8 mouse cellular contexts compared by ENCODE assay signal in genomic region chr11:6624619-6625382, GRCm38 (mm10). TPM values are rescaled to one million over a fixed set of nuclear protein-coding genes. Genes with fewer than 3 reads are reported as not detected.
DNase-seq lines count a peak whose midpoint lies in the region; ATAC-seq and TF ChIP-seq lines count a peak whose summit lies in the region.

No protein-coding gene starts in this region.

- H3K9ac ChIP-seq in lung, embryonic 15.5 days = peak overlapping the region; percentile 52

- no peak for DNase-seq in lung, postnatal 4 days
- peak; percentile 25 for DNase-seq in fat pad, adult 2 months (ENCODE audit: extremely low read depth, low read depth, low spot score)
- no peak for DNase-seq in limb, embryonic 10.5 days (ENCODE audit: low spot score)
- DNase-seq in layer of hippocampus, adult 18-20 months (ENCODE audit: low spot score in 2 of 2) = no peak
- no peak for DNase-seq in ovary, adult 18-20 months (ENCODE audit: low spot score)
- no peak for DNase-seq in kidney, postnatal 10 days

- no peak overlapping the region for H3K27ac ChIP-seq in lung, embryonic 15.5 days
- H3K27ac ChIP-seq in limb, embryonic 10.5 days = peak overlapping the region; percentile 94; the same call in 1 of the 2 replicates
- H3K27ac ChIP-seq in olfactory bulb, adult 2 months (ENCODE audit: insufficient read depth, low read depth, low read length) = no peak overlapping the region

- 60% methylated on average over 14 of the region's 14 CpGs for WGBS in lung, embryonic 15.5 days
- WGBS in limb, embryonic 10.5 days = 72% methylated on average over 14 of the region's 14 CpGs
- 67% methylated on average over 14 of the region's 14 CpGs for WGBS in olfactory bulb, adult 2 months

- no peaks in the 10 kb centered on the region for H3K27me3 ChIP-seq in lung, embryonic 15.5 days
- H3K27me3 ChIP-seq in limb, embryonic 10.5 days (ENCODE audit: low read depth, poor library complexity, severe bottlenecking) = no peaks in the 10 kb centered on the region

- no peak for ATAC-seq in lung, embryonic 15.5 days (ENCODE audit: borderline replicate concordance, extremely low read depth, low FRiP score, low TSS enrichment)

- H3K9me3 ChIP-seq in lung, embryonic 15.5 days = no peaks in the 10 kb centered on the region
- no peaks in the 10 kb centered on the region for H3K9me3 ChIP-seq in limb, embryonic 10.5 days (replicated peaks)

- no peak for TF ChIP-seq POLR2A in olfactory bulb, adult 2 months (IDR thresholded peaks at IDR 0.05; ENCODE audit: insufficient read depth, low read depth, low read length)

- H3K4me3 ChIP-seq in lung, embryonic 15.5 days = peak overlapping the region; percentile 65
- peak overlapping the region; percentile 75 for H3K4me3 ChIP-seq in limb, embryonic 10.5 days
- H3K4me3 ChIP-seq in olfactory bulb, adult 2 months (ENCODE audit: insufficient read depth, low read depth, low read length) = peak overlapping the region; percentile 98

- peak overlapping the region; percentile 56 for H3K4me2 ChIP-seq in lung, embryonic 15.5 days

- peaks cover 46% of the 10 kb centered on the region for H3K36me3 ChIP-seq in lung, embryonic 15.5 days
- peaks cover 49% of the 10 kb centered on the region for H3K36me3 ChIP-seq in limb, embryonic 10.5 days

- peaks cover 28% of the 10 kb centered on the region for H3K4me1 ChIP-seq in lung, embryonic 15.5 days
- H3K4me1 ChIP-seq in limb, embryonic 10.5 days = peaks cover 27% of the 10 kb centered on the region
- H3K4me1 ChIP-seq in olfactory bulb, adult 2 months (ENCODE audit: control insufficient read depth, insufficient read depth, low read length) = peaks cover 18% of the 10 kb centered on the region

- no peak for TF ChIP-seq CTCF in olfactory bulb, adult 2 months (IDR thresholded peaks at IDR 0.05; ENCODE audit: insufficient read depth, low read depth, low read length)

RNA-seq across cellular contexts. Expression of gene Tbrg4, which starts 1.1 kb away (rescaled TPM):
- 33.9 and 37.9 TPM in 2 replicates for polyA plus RNA-seq in lung, embryonic 15.5 days (2015; fragmentation: Nextera tagmentation; extraction: Ambion mirVana)
- polyA plus RNA-seq in limb, embryonic 10.5 days (2016; fragmentation: Nextera tagmentation; extraction: Ambion mirVana) = 70.3 and 85.2 TPM in 2 replicates
- not detected in 2 replicates for polyA plus RNA-seq in olfactory bulb, adult 2 months (2012; ENCODE audit: insufficient read depth, insufficient read length, low replicate concordance, missing spikeins)
- total RNA-seq in layer of hippocampus, adult 18-20 months (2021) = 10 to 100 TPM; 42.6 to 46.8 TPM

RNA-seq across cellular contexts. Expression of gene Wap, which starts 13.6 kb away (rescaled TPM):
- polyA plus RNA-seq in lung, embryonic 15.5 days (2015; fragmentation: Nextera tagmentation; extraction: Ambion mirVana) = not detected in 2 replicates
- polyA plus RNA-seq in limb, embryonic 10.5 days (2016; fragmentation: Nextera tagmentation; extraction: Ambion mirVana) = not detected in 2 replicates
- not detected in 2 replicates for polyA plus RNA-seq in olfactory bulb, adult 2 months (2012; ENCODE audit: insufficient read depth, insufficient read length, low replicate concordance, missing spikeins)
- total RNA-seq in layer of hippocampus, adult 18-20 months (2021) = not detected

RNA-seq across cellular contexts. Expression of gene Nacad, which starts 18.9 kb away (rescaled TPM):
- polyA plus RNA-seq in lung, embryonic 15.5 days (2015; fragmentation: Nextera tagmentation; extraction: Ambion mirVana) = 2.1 and 2.4 TPM in 2 replicates
- 0.35 and 0.59 TPM in 2 replicates for polyA plus RNA-seq in limb, embryonic 10.5 days (2016; fragmentation: Nextera tagmentation; extraction: Ambion mirVana)
- polyA plus RNA-seq in olfactory bulb, adult 2 months (2012; ENCODE audit: insufficient read depth, insufficient read length, low replicate concordance, missing spikeins) = not detected in 2 replicates
- total RNA-seq in layer of hippocampus, adult 18-20 months (2021) = 10 to 100 TPM; 37.5 to 38.6 TPM

RNA-seq across cellular contexts. Expression of gene Ramp3, which starts 33.5 kb away (rescaled TPM):
- 1.3 and 2.1 TPM in 2 replicates for polyA plus RNA-seq in lung, embryonic 15.5 days (2015; fragmentation: Nextera tagmentation; extraction: Ambion mirVana)
- polyA plus RNA-seq in limb, embryonic 10.5 days (2016; fragmentation: Nextera tagmentation; extraction: Ambion mirVana) = 2.6 and 3.3 TPM in 2 replicates
- polyA plus RNA-seq in olfactory bulb, adult 2 months (2012; ENCODE audit: insufficient read depth, insufficient read length, low replicate concordance, missing spikeins) = not detected in 2 replicates
- total RNA-seq in layer of hippocampus, adult 18-20 months (2021) = 1 to 10 TPM; 6.6 to 7.3 TPM
